Mouse (Mus musculus) ES-CJ7 (cell line): ENCODE measurements around the gene Arhgap31.

Experiments
- DNase-seq: peaks from one replicate; pipeline ENCODE4 v3.0.0; 2011; ENCODE audit warnings: low read depth, low spot score

Arhgap31 gene

GRCm38 (mm10) chr16:38712581-38713403 is at the start of gene Arhgap31:
Gene Arhgap31, minus strand, starts transcription at chr16:38713274.
- DNase-seq, result peak; percentile 53

- no peak for DNase-seq
Observed at GRCm38 (mm10) chr16:38762401-38762800, 49.3 kb upstream of the Arhgap31 start.

- DNase-seq, result no peak
Observed at GRCm38 (mm10) chr16:38761972-38762371, 48.9 kb upstream of the Arhgap31 start.

- no peak for DNase-seq
Observed at GRCm38 (mm10) chr16:38760834-38761375, 47.8 kb upstream of the Arhgap31 start.

GRCm38 (mm10) chr16:38760239-38760638 is 47.2 kb upstream of the Arhgap31 start:
- no peak for DNase-seq

GRCm38 (mm10) chr16:38758104-38758861 is 45.2 kb upstream of the Arhgap31 start:
- no peak for DNase-seq

- DNase-seq, result no peak
Observed at GRCm38 (mm10) chr16:38757626-38758025, 44.6 kb upstream of the Arhgap31 start.

- no peak for DNase-seq
Observed at GRCm38 (mm10) chr16:38756572-38756971, 43.5 kb upstream of the Arhgap31 start.

GRCm38 (mm10) chr16:38756177-38756503 is 43.1 kb upstream of the Arhgap31 start:
- no peak for DNase-seq

- no peak for DNase-seq
Observed at GRCm38 (mm10) chr16:38755452-38756176, 42.5 kb upstream of the Arhgap31 start.

- no peak for DNase-seq
Observed at GRCm38 (mm10) chr16:38753631-38754030, 40.6 kb upstream of the Arhgap31 start.

- DNase-seq, result no peak
Observed at GRCm38 (mm10) chr16:38750803-38751202, 37.7 kb upstream of the Arhgap31 start.

GRCm38 (mm10) chr16:38743941-38744673 is 31.0 kb upstream of the Arhgap31 start:
- DNase-seq, result no peak

GRCm38 (mm10) chr16:38742659-38743131 is 29.6 kb upstream of the Arhgap31 start:
- peak; percentile 29 for DNase-seq

GRCm38 (mm10) chr16:38742113-38742658 is 29.1 kb upstream of the Arhgap31 start, which contains the start of gene B4galt4:
Gene B4galt4, plus strand, starts transcription at chr16:38742264.
- peak; percentile 34 for DNase-seq

- no peak for DNase-seq
Observed at GRCm38 (mm10) chr16:38741204-38741903, 28.3 kb upstream of the Arhgap31 start.

- DNase-seq, result no peak
Observed at GRCm38 (mm10) chr16:38730921-38731320, 17.8 kb upstream of the Arhgap31 start.

- DNase-seq, result peak; percentile 60
Observed at GRCm38 (mm10) chr16:38729610-38730288, 16.7 kb upstream of the Arhgap31 start.

- DNase-seq, result no peak
Observed at GRCm38 (mm10) chr16:38729139-38729538, 16.1 kb upstream of the Arhgap31 start.
